Mouse (Mus musculus): ENCODE measurements around the gene Ank2.

The Ank2 gene

GRCm38 (mm10) chr3:127123376-127123775 lies 375.8 kb downstream of the Ank2 start:
- DNase-seq (ENCODE audit: inconsistent ontology term) = no peak

- no peak for DNase-seq (ENCODE audit: inconsistent ontology term)
These were observed 380.4 kb downstream of the Ank2 start for GRCm38 (mm10) chr3:127118777-127119176.

GRCm38 (mm10) chr3:127116226-127116625 lies 382.9 kb downstream of the Ank2 start:
- DNase-seq (ENCODE audit: inconsistent ontology term) = no peak

- no peak for DNase-seq (ENCODE audit: inconsistent ontology term)
These were observed 385.9 kb downstream of the Ank2 start for GRCm38 (mm10) chr3:127113238-127113637.

GRCm38 (mm10) chr3:127109413-127109812 lies 389.7 kb downstream of the Ank2 start:
- DNase-seq (ENCODE audit: inconsistent ontology term) = no peak

GRCm38 (mm10) chr3:127108481-127108880 lies 390.7 kb downstream of the Ank2 start:
- DNase-seq (ENCODE audit: inconsistent ontology term) = no peak

- peak; percentile 29 for DNase-seq (ENCODE audit: inconsistent ontology term)
These were observed 391.9 kb downstream of the Ank2 start for GRCm38 (mm10) chr3:127107281-127107680.

GRCm38 (mm10) chr3:127101326-127101725 lies 397.8 kb downstream of the Ank2 start:
- no peak for DNase-seq (ENCODE audit: inconsistent ontology term)

- no peak for DNase-seq (ENCODE audit: inconsistent ontology term)
These were observed 401.4 kb downstream of the Ank2 start for GRCm38 (mm10) chr3:127097745-127098144.

GRCm38 (mm10) chr3:127097106-127097505 lies 402.0 kb downstream of the Ank2 start:
- no peak for DNase-seq (ENCODE audit: inconsistent ontology term)

GRCm38 (mm10) chr3:127093631-127094030 lies 405.5 kb downstream of the Ank2 start:
- DNase-seq (ENCODE audit: inconsistent ontology term) = no peak

GRCm38 (mm10) chr3:127087574-127087973 lies 411.6 kb downstream of the Ank2 start:
- DNase-seq (ENCODE audit: inconsistent ontology term) = no peak

GRCm38 (mm10) chr3:127086834-127087506 lies 412.2 kb downstream of the Ank2 start:
- no peak for DNase-seq (ENCODE audit: inconsistent ontology term)

GRCm38 (mm10) chr3:127077369-127077768 lies 421.8 kb downstream of the Ank2 start:
- no peak for DNase-seq (ENCODE audit: inconsistent ontology term)

GRCm38 (mm10) chr3:127075531-127076280 lies 423.4 kb downstream of the Ank2 start:
- peak; percentile 95 for DNase-seq (ENCODE audit: inconsistent ontology term)

- peak; percentile 42 for DNase-seq (ENCODE audit: inconsistent ontology term)
These were observed 427.7 kb downstream of the Ank2 start for GRCm38 (mm10) chr3:127071471-127071870.

GRCm38 (mm10) chr3:127063654-127064386 lies 435.3 kb downstream of the Ank2 start:
- DNase-seq (ENCODE audit: inconsistent ontology term) = peak; percentile 82

- no peak for DNase-seq (ENCODE audit: inconsistent ontology term)
These were observed 439.5 kb downstream of the Ank2 start for GRCm38 (mm10) chr3:127059671-127060070.

GRCm38 (mm10) chr3:127041288-127041687 lies 457.9 kb downstream of the Ank2 start:
- DNase-seq (ENCODE audit: inconsistent ontology term) = no peak

GRCm38 (mm10) chr3:127038570-127038969 lies 460.6 kb downstream of the Ank2 start:
- no peak for DNase-seq (ENCODE audit: inconsistent ontology term)

- DNase-seq (ENCODE audit: inconsistent ontology term) = no peak
These were observed 463.0 kb downstream of the Ank2 start for GRCm38 (mm10) chr3:127036118-127036517.

GRCm38 (mm10) chr3:127035540-127035939 lies 463.6 kb downstream of the Ank2 start:
- DNase-seq (ENCODE audit: inconsistent ontology term) = no peak

GRCm38 (mm10) chr3:127034983-127035382 lies 464.2 kb downstream of the Ank2 start:
- DNase-seq (ENCODE audit: inconsistent ontology term) = no peak
